Mouse (Mus musculus): Measurements from ENCODE around the gene Mpl.

- no peak for TF ChIP-seq CEBPB (IDR thresholded peaks at IDR 0.05; ENCODE audit: low read depth)
- TF ChIP-seq USF1 (IDR thresholded peaks at IDR 0.05; ENCODE audit: low read depth), result no peak
- no peak for TF ChIP-seq CTCF (IDR thresholded peaks at IDR 0.05; ENCODE audit: control insufficient read depth, insufficient read depth, insufficient read length)
- no peak for TF ChIP-seq MAX (IDR thresholded peaks at IDR 0.05)
These were observed 43.5 kb upstream of the Mpl start for GRCm38 (mm10) chr4:118500792-118501191.
